Mouse (Mus musculus): ENCODE measurements around the gene Tekt1. TPM values are rescaled to one million over a fixed set of nuclear protein-coding genes. Genes with fewer than 3 reads are reported as not detected.

Gene Tekt1
- total RNA-seq, 2 experiments from 2014 or later = 2.6 to 5.0 TPM

- no peak for DNase-seq (ENCODE audit: low spot score in 2 of 2)
Observed at GRCm38 (mm10) chr11:72391181-72391580, 28.9 kb upstream of the Tekt1 start.

GRCm38 (mm10) chr11:72389407-72390142 is 27.3 kb upstream of the Tekt1 start:
- DNase-seq (ENCODE audit: low spot score in 2 of 2) = no peak

- no peak for DNase-seq (ENCODE audit: low spot score in 2 of 2)
Observed at GRCm38 (mm10) chr11:72388113-72388529, 25.9 kb upstream of the Tekt1 start.

- DNase-seq (ENCODE audit: low spot score in 2 of 2) = peak in 1 of 2 experiments; percentile 17
Observed at GRCm38 (mm10) chr11:72379351-72379750, 17.1 kb upstream of the Tekt1 start.

GRCm38 (mm10) chr11:72378222-72378621 is 16.0 kb upstream of the Tekt1 start:
- DNase-seq (ENCODE audit: low spot score in 2 of 2) = no peak

- no peak for DNase-seq (ENCODE audit: low spot score in 2 of 2)
Observed at GRCm38 (mm10) chr11:72376562-72376961, 14.3 kb upstream of the Tekt1 start.

GRCm38 (mm10) chr11:72369904-72370672 is 7.8 kb upstream of the Tekt1 start:
- DNase-seq (ENCODE audit: low spot score in 2 of 2) = peak; percentile 16 to 28

GRCm38 (mm10) chr11:72367934-72368674 is 5.9 kb upstream of the Tekt1 start:
- DNase-seq (ENCODE audit: low spot score in 2 of 2) = peak; percentile 26 to 37

GRCm38 (mm10) chr11:72366126-72366525 is 3.9 kb upstream of the Tekt1 start:
- DNase-seq (ENCODE audit: low spot score in 2 of 2) = no peak

- no peak for DNase-seq (ENCODE audit: low spot score in 2 of 2)
Observed at GRCm38 (mm10) chr11:72364526-72364925, 2.3 kb upstream of the Tekt1 start.

GRCm38 (mm10) chr11:72363523-72364240 is 1.4 kb upstream of the Tekt1 start:
- DNase-seq (ENCODE audit: low spot score in 2 of 2) = no peak

- DNase-seq (ENCODE audit: low spot score in 2 of 2) = peak; percentile 63 to 72
Observed at GRCm38 (mm10) chr11:72361385-72362346, 576 bp downstream of the Tekt1 start.

- DNase-seq (ENCODE audit: low spot score in 2 of 2) = peak; percentile 58 to 66
Observed at GRCm38 (mm10) chr11:72354971-72355728, 7.1 kb downstream of the Tekt1 start.

- DNase-seq (ENCODE audit: low spot score in 2 of 2) = no peak
Observed at GRCm38 (mm10) chr11:72353186-72353585, 9.1 kb downstream of the Tekt1 start.

GRCm38 (mm10) chr11:72352272-72352671 is 10.0 kb downstream of the Tekt1 start:
- no peak for DNase-seq (ENCODE audit: low spot score in 2 of 2)

- DNase-seq (ENCODE audit: low spot score in 2 of 2) = no peak
Observed at GRCm38 (mm10) chr11:72349652-72350051, 12.6 kb downstream of the Tekt1 start.

- DNase-seq (ENCODE audit: low spot score in 2 of 2) = peak in 1 of 2 experiments; percentile 64
Observed at GRCm38 (mm10) chr11:72349016-72349415, 13.2 kb downstream of the Tekt1 start.

- no peak for DNase-seq (ENCODE audit: low spot score in 2 of 2)
Observed at GRCm38 (mm10) chr11:72348563-72348962, 13.7 kb downstream of the Tekt1 start.

- no peak for DNase-seq (ENCODE audit: low spot score in 2 of 2)
Observed at GRCm38 (mm10) chr11:72344486-72344885, 17.8 kb downstream of the Tekt1 start.

All from layer of hippocampus, postnatal 14 days (tissue).